Mouse (Mus musculus) limb, embryonic 10.5 days (tissue): ENCODE results near the gene Vps35l. TPM values are rescaled to one million over a fixed set of nuclear protein-coding genes. Genes with fewer than 3 reads are reported as not detected.

Experiments used
- DNase-seq: peaks from one replicate; pipeline ENCODE4 v3.0.0-alpha.2; 2017; ENCODE audit warnings: low spot score
- H3K27ac ChIP-seq: fragments of 300-500 bp; sonication (generic); 2 replicates; pipeline ENCODE4 v1.5.1; 2016; ENCODE audit warnings: mild to moderate bottlenecking
- H3K27me3 ChIP-seq: fragments of 300-500 bp; sonication (generic); 2 replicates; pipeline ENCODE4 v1.6.1; 2016; ENCODE audit warnings: low read depth, mild to moderate bottlenecking; ENCODE audit not compliant: poor library complexity, severe bottlenecking
- H3K36me3 ChIP-seq: fragments of 300-500 bp; sonication (generic); 2 replicates; pipeline ENCODE4 v1.6.1; 2016; ENCODE audit warnings: mild to moderate bottlenecking, moderate library complexity
- H3K4me1 ChIP-seq: fragments of 300-500 bp; sonication (generic); 2 replicates; pipeline ENCODE4 v1.6.1; 2016
- H3K4me3 ChIP-seq: fragments of 300-500 bp; sonication (generic); 2 replicates; pipeline ENCODE4 v1.5.1; 2016; ENCODE audit warnings: mild to moderate bottlenecking, moderate library complexity
- H3K9me3 ChIP-seq: fragments of 300-500 bp; sonication (generic); replicated peaks from 2 replicates; pipeline ENCODE4 v1.6.1; 2016; ENCODE audit warnings: mild to moderate bottlenecking
- WGBS: fragments of 180-500 bp; shearing (Covaris S2); methylation state at CpG from one replicate; pipeline ENCODE4 v1.1.7; 2016; 5-methylcytosine and 5-hydroxymethylcytosine counted together
- polyA plus RNA-seq: library from polyadenylated mRNA; unstranded; fragments of >200 nt; fragmentation: Nextera tagmentation; extraction: Ambion mirVana; gene quantifications from 2 replicates; pipeline ENCODE4 v1.2.1, GENCODE M21; 2016

Gene Vps35l
- polyA plus RNA-seq, 1 experiment from 2014 or later, result 60.2 TPM

- Histone ChIP-seq H3K9me3 (no peaks in the 10 kb centered on the region), H3K4me3 (no peak overlapping the region), H3K4me1 (no peaks in the 10 kb centered on the region), H3K27me3 (no peaks in the 10 kb centered on the region), H3K27ac (no peak overlapping the region), H3K36me3 (peaks cover 48% of the 10 kb centered on the region)
- 95% methylated on average over 8 of the region's 8 CpGs for WGBS
- no peak for DNase-seq
These were observed 55.8 kb downstream of the Vps35l start for GRCm38 (mm10) chr7:118795779-118796178.

GRCm38 (mm10) chr7:118796838-118797237 lies 56.8 kb downstream of the Vps35l start:
- Histone ChIP-seq H3K4me1 (no peaks in the 10 kb centered on the region), H3K36me3 (peaks cover 49% of the 10 kb centered on the region), H3K27ac (no peak overlapping the region), H3K27me3 (no peaks in the 10 kb centered on the region), H3K4me3 (no peak overlapping the region), H3K9me3 (no peaks in the 10 kb centered on the region)
- WGBS, result 94% methylated on average over 9 of the region's 9 CpGs
- no peak for DNase-seq

DNA sequence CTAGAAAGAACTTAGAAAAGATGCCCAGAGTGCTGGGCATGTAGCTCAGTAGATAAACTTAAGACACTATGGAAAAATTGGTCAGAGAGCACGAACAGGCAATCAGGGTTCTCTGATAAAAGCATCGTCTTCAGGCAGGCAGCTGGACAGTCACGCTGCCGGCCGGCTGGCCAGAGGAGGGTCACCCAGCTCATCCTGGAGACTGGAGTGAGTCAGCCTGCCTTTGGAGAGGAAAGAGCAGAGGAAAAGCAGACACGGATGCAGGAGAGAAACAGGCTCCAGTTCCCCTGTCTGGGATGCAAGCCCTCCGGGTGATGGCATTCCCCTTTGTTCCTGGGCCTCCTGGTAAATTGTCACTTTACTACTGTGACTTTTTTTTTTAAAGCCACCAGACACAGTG lies 57.6 kb downstream of the Vps35l start:
- Histone ChIP-seq H3K27me3 (no peaks in the 10 kb centered on the region), H3K36me3 (peaks cover 48% of the 10 kb centered on the region), H3K27ac (no peak overlapping the region), H3K4me3 (no peak overlapping the region), H3K9me3 (no peaks in the 10 kb centered on the region), H3K4me1 (no peaks in the 10 kb centered on the region)
- WGBS, result 78% methylated on average over 7 of the region's 7 CpGs
- no peak for DNase-seq

- Histone ChIP-seq H3K27ac (no peak overlapping the region), H3K27me3 (no peaks in the 10 kb centered on the region), H3K36me3 (peaks cover 48% of the 10 kb centered on the region), H3K4me1 (no peaks in the 10 kb centered on the region), H3K9me3 (no peaks in the 10 kb centered on the region), H3K4me3 (no peak overlapping the region)
- 93% methylated on average over 6 of the region's 6 CpGs for WGBS
- DNase-seq, result no peak
These were observed 58.1 kb downstream of the Vps35l start for GRCm38 (mm10) chr7:118798105-118798570.

DNA sequence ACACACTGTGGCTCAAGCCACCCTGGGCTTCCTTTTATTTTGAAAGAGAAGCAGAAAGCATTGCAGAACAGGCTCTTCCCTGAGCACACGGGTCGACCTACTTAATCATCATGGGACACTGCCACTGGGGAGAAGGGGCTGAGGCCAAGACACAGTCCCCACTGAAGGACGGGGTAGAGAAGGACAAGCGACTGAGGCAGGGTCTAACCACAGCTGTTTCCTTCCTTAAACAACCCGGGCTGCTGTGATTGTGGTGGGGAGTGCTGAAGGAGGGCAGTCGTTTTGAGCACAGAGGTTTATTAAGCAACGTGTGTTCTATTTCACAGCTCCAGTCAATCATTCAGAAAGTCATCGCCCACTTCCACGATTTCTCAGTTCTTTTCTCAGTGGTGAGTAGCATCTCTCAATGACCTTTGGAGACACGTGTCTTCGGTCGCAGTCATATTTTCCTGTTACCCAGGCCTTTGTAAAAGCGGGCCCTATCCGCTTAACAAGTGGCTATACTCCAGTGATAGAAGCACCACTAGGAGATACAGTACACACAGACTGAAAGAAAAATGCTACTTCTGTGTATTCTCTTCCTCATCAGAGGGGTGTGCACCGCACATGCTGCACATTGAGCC lies 60.2 kb downstream of the Vps35l start:
- Histone ChIP-seq H3K4me1 (no peaks in the 10 kb centered on the region), H3K27me3 (no peaks in the 10 kb centered on the region), H3K4me3 (no peak overlapping the region), H3K9me3 (no peaks in the 10 kb centered on the region), H3K27ac (no peak overlapping the region), H3K36me3 (peaks cover 54% of the 10 kb centered on the region)
- DNase-seq, result no peak
- 91% methylated on average over 15 of the region's 15 CpGs for WGBS

- Histone ChIP-seq H3K27ac (no peak overlapping the region), H3K27me3 (no peaks in the 10 kb centered on the region), H3K4me1 (no peaks in the 10 kb centered on the region), H3K36me3 (peaks cover 53% of the 10 kb centered on the region), H3K9me3 (no peaks in the 10 kb centered on the region), H3K4me3 (no peak overlapping the region)
- DNase-seq, result no peak
- WGBS, result 95% methylated on average over 3 of the region's 3 CpGs
These were observed 61.8 kb downstream of the Vps35l start for GRCm38 (mm10) chr7:118801791-118802190.

GRCm38 (mm10) chr7:118803425-118803824 lies 63.4 kb downstream of the Vps35l start:
- H3K27me3 ChIP-seq, result no peaks in the 10 kb centered on the region
- H3K9me3 ChIP-seq, result no peaks in the 10 kb centered on the region
- WGBS, result 96% methylated on average over 8 of the region's 8 CpGs
- peaks cover 50% of the 10 kb centered on the region for H3K36me3 ChIP-seq
- H3K4me1 ChIP-seq, result no peaks in the 10 kb centered on the region
- no peak overlapping the region for H3K27ac ChIP-seq
- DNase-seq, result no peak
- no peak overlapping the region for H3K4me3 ChIP-seq

GRCm38 (mm10) chr7:118806631-118807411 lies 66.8 kb downstream of the Vps35l start:
- H3K9me3 ChIP-seq, result no peaks in the 10 kb centered on the region
- no peak overlapping the region for H3K4me3 ChIP-seq
- 89% methylated on average over 16 of the region's 16 CpGs for WGBS
- no peak overlapping the region for H3K27ac ChIP-seq
- no peaks in the 10 kb centered on the region for H3K4me1 ChIP-seq
- H3K27me3 ChIP-seq, result no peaks in the 10 kb centered on the region
- no peak for DNase-seq
- H3K36me3 ChIP-seq, result peaks cover 36% of the 10 kb centered on the region

GRCm38 (mm10) chr7:118807899-118808298 lies 67.9 kb downstream of the Vps35l start:
- Histone ChIP-seq H3K9me3 (no peaks in the 10 kb centered on the region), H3K27ac (no peak overlapping the region), H3K4me1 (no peaks in the 10 kb centered on the region), H3K36me3 (peaks cover 28% of the 10 kb centered on the region), H3K4me3 (no peak overlapping the region), H3K27me3 (no peaks in the 10 kb centered on the region)
- no peak for DNase-seq
- WGBS, result 89% methylated on average over 8 of the region's 8 CpGs

- WGBS, result 91% methylated on average over 12 of the region's 12 CpGs
- no peak for DNase-seq
- Histone ChIP-seq H3K4me3 (no peak overlapping the region), H3K36me3 (peaks cover 36% of the 10 kb centered on the region), H3K4me1 (no peaks in the 10 kb centered on the region), H3K9me3 (no peaks in the 10 kb centered on the region), H3K27ac (no peak overlapping the region), H3K27me3 (no peaks in the 10 kb centered on the region)
These were observed 71.5 kb downstream of the Vps35l start for GRCm38 (mm10) chr7:118811407-118812106.

DNA sequence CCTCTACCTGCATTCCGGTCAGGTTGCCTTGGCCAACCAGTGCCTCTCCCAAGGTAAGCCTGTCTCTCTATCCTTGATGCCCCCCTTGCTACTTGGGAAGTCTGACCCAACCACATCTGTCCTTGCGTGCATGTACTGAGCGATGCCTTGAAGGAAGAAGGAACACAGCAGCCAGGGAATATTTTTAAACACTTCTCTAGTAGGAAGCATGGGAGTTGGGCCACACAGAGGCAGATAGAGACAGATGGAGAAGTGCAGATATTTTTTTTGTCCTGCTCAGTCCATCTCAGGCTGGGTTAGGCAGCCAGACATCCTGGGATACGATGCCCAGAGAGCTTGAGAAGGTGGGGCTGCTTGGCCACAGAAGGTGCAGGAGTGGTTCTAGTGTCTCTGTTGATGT lies 73.6 kb downstream of the Vps35l start:
- no peak for DNase-seq
- Histone ChIP-seq H3K9me3 (no peaks in the 10 kb centered on the region), H3K27ac (no peak overlapping the region), H3K4me3 (no peak overlapping the region), H3K36me3 (peaks cover 46% of the 10 kb centered on the region), H3K27me3 (no peaks in the 10 kb centered on the region), H3K4me1 (no peaks in the 10 kb centered on the region)
- 95% methylated on average over 4 of the region's 4 CpGs for WGBS

DNA sequence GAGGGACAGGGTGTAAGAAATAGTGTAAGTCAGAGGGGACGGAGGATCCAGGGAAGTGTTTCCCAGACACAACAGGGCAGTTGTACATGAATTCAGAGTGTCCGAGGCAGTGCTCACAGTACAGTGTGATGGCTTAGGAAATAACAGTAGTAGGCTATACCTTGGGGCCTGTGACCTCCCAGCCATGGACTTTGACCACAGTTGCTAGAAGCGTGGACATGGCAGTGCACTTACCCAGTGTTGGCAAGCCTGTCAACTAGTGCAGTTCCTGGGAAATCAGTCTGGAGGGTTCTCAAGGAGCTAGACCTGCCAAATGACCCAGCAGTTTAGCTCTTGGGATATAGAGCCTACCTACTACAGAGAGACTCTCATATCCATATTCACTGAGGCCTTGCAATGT lies 76.2 kb downstream of the Vps35l start:
- H3K9me3 ChIP-seq, result no peaks in the 10 kb centered on the region
- 92% methylated on average over 3 of the region's 3 CpGs for WGBS
- no peaks in the 10 kb centered on the region for H3K4me1 ChIP-seq
- no peaks in the 10 kb centered on the region for H3K27me3 ChIP-seq
- H3K27ac ChIP-seq, result no peak overlapping the region
- H3K36me3 ChIP-seq, result peaks cover 50% of the 10 kb centered on the region
- H3K4me3 ChIP-seq, result no peak overlapping the region
- DNase-seq, result no peak

DNA sequence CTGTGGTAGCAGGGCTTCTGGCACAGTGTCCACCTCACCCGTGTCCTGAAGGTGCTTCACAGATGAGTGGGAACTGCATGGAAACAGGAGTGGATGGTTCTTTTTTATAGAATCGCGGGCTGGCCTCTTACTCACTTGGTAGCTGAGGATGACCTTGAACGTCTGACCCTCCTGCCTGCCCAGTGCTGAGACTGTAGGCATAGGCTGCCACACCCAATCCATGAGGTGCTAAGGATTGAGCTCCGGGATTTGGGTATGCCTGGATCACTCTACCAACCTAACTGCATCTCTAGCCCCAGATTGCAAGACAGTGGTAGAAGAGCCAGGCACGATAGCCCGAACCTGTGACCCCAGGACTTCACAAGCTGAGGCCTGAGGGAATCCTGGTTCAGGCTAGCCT lies 77.7 kb downstream of the Vps35l start:
- H3K36me3 ChIP-seq, result peaks cover 50% of the 10 kb centered on the region
- no peak for DNase-seq
- no peaks in the 10 kb centered on the region for H3K4me1 ChIP-seq
- no peak overlapping the region for H3K27ac ChIP-seq
- no peaks in the 10 kb centered on the region for H3K9me3 ChIP-seq
- no peaks in the 10 kb centered on the region for H3K27me3 ChIP-seq
- 95% methylated on average over 7 of the region's 7 CpGs for WGBS
- no peak overlapping the region for H3K4me3 ChIP-seq
